Mouse (Mus musculus) adrenal gland, postnatal 14 days (tissue): ENCODE data around the gene Thtpa. TPM values are rescaled to one million over a fixed set of nuclear protein-coding genes. Genes with fewer than 3 reads are reported as not detected.

Source experiments
- DNase-seq: peaks from one replicate; pipeline ENCODE4 v3.0.0; 2021; ENCODE audit warnings: mixed read lengths
- total RNA-seq: library from RNA; stranded (reverse); gene quantifications from 2 replicates; pipeline ENCODE4 v1.2.3, GENCODE M21; 2021

The Thtpa gene
- total RNA-seq, 1 experiment from 2014 or later: 11.3 TPM

- no peak for DNase-seq
Observed at GRCm38 (mm10) chr14:55077481-55078365, 16.9 kb upstream of the Thtpa start.

DNA sequence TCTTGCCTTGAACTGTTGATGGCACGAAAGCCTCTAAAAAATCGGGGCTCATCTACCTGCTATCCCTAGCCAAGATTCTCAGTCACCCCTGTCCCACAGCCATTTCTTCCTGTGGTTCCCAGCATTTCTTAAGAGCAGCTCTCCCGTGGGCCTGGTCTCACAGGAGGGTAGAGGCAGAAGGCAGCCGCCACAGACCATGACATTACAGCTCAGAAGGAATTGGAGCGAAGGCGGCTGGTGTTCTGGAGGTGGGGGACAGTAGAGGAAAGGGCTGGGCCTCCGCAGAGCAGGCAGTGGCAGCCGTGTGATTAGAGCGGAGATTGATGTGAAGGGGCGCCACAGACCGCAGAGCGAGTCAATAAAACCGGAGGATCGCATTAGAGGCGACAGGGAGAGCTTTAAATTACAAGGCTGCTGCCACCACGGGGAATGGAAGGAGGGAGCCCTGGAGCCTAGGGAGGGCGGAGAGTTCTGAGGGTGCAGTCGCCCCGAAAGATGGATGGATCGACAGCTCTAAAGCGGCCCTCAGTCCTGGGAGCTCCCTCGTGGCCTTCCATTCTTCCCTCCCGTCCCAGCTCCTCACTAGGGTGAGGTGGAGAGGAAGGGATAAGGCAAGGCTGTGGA lies 16.1 kb upstream of the Thtpa start:
- no peak for DNase-seq

- peak; percentile 85 for DNase-seq
Observed at GRCm38 (mm10) chr14:55079214-55079970, 15.2 kb upstream of the Thtpa start.

DNA sequence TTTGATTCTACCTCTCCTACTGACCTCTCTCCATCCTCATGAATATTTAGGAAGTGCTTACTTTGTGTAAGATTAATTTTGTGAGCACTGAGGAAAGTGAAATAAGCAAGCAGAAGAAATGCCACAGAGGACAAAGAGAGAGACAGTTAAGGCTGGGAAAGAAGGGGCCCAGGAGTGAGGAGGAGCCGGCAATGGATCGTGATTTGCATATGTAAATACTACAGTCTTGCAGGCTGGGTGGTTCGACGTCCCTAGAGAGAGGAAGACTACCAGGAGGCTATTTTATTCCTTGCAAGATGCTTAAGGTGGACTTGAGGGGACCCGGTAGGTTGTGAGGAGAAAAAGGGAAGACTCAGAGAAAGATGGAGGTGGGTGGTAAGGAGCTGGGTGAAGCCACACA lies 13.5 kb upstream of the Thtpa start:
- DNase-seq: no peak

GRCm38 (mm10) chr14:55083481-55083880 lies 11.1 kb upstream of the Thtpa start:
- no peak for DNase-seq

GRCm38 (mm10) chr14:55085324-55086008 lies 9.1 kb upstream of the Thtpa start:
- DNase-seq: peak; percentile 57

GRCm38 (mm10) chr14:55086009-55086514 lies 8.5 kb upstream of the Thtpa start:
- DNase-seq: no peak

GRCm38 (mm10) chr14:55089199-55089947 lies 5.2 kb upstream of the Thtpa start:
- DNase-seq: peak; percentile 37

GRCm38 (mm10) chr14:55091209-55091865 lies 3.2 kb upstream of the Thtpa start:
- peak; percentile 63 for DNase-seq

GRCm38 (mm10) chr14:55092011-55092577 lies 2.5 kb upstream of the Thtpa start, which contains the start of gene Zfhx2:
Gene Zfhx2, minus strand, starts transcription at chr14:55092324.
- peak; percentile 95 for DNase-seq

DNA sequence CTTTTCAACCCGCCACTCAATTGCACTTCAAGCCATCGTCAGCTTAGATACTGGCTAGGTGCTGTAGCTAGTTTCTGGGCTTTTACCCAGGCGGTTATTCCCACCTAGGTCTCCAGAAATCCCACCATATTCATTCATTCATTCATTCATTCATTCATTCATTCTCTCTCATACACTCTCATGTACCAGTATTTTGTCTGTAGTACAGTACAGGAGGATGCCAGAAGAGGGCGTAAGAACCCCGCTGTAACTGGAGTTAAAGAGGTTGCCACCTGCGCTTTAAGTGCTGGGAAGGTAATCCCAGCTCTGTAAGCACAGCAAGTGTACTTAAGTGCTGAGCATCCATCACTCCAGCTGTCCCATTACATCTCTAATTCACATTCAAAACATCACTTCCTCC lies 657 bp upstream of the Thtpa start:
- DNase-seq: no peak

GRCm38 (mm10) chr14:55095263-55095662 lies 679 bp downstream of the Thtpa start:
- no peak for DNase-seq

GRCm38 (mm10) chr14:55095671-55096070 lies 1.1 kb downstream of the Thtpa start:
- no peak for DNase-seq

GRCm38 (mm10) chr14:55096573-55097087 lies 2.0 kb downstream of the Thtpa start:
- DNase-seq: no peak

GRCm38 (mm10) chr14:55097646-55098045 lies 3.1 kb downstream of the Thtpa start:
- no peak for DNase-seq

GRCm38 (mm10) chr14:55098067-55098466 lies 3.5 kb downstream of the Thtpa start:
- peak; percentile 62 for DNase-seq

- peak; percentile 68 for DNase-seq
Observed at GRCm38 (mm10) chr14:55101592-55101991, 7.0 kb downstream of the Thtpa start.

DNA sequence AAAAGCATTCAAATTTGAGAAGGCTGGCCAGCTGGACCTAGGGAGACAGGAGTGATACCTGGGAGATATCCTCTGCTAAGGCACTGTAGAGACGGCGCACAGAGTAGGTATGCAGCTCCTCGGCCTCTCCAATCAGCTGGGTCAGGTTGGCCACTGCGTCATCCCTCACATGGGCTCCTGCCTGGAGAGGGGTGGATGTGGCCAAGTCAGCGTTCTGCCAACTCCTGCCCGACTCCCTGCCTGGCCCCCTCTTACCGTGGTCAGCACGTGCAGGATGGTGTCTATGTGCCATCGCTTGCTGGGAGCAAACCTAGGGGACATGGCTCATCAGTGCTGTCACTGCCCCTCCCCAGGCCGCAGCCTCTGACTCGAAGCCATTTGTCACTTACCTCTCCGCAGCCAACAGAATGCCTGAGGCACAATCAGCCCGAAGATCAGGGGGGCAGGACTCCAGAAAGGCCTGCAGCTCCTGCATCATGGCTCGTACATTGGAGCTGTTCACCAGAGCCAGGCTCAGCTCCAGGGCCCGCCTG lies 7.7 kb downstream of the Thtpa start:
- no peak for DNase-seq

DNA sequence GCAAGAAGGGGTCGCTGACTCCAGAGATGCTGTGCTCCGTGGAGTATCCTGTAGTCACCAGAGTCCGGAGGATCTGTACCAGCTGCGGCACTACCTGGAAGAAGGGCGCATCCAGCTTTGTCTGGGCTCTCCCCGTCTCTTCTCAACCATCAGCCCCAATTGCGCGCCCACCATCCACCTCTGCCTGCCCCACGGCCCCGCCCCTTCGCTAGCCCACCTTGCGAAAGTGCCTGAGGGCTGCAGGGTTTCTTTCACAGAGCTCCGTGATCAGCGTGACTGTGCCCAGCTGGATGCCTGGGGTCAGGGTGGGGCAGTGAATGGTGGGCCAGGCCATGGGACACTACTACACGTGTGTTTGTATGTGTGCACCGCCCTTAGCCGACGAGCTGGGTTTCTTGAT lies 9.8 kb downstream of the Thtpa start:
- no peak for DNase-seq

DNA sequence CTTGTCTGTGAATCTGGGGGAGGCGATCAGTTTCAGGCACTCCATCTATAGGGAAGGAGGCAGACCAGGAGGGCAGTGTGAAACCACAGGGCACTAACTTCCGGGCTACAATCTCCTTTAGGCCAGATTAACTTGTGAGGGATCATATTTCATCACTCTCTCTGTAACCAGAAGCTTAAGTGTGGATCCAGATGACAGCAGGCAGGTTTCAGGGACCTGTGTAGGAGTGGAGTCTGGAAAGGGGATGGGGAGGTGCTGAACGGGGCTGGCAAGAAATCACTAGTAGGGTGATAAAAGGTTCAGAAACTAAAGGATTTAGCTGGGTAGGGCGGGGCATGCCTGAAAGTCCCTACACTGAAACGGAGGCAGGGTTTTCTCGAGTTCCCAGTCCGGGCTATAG lies 10.8 kb downstream of the Thtpa start:
- DNase-seq: no peak
